Mouse (Mus musculus) layer of hippocampus, postnatal 36 days (tissue): ENCODE results near the gene Kcnmb4. TPM values are rescaled to one million over a fixed set of nuclear protein-coding genes. Genes with fewer than 3 reads are reported as not detected.

Source experiments
- DNase-seq, 2 experiments: peaks; one replicate each; pipeline ENCODE4 v3.0.0; 2022
- total RNA-seq, 2 experiments: library from RNA; stranded (reverse); gene quantifications; 2 replicates each; pipeline ENCODE4 v1.2.3; 2021

Kcnmb4 gene
- total RNA-seq, 2 experiments from 2014 or later = 71.8 to 74.6 TPM

DNA sequence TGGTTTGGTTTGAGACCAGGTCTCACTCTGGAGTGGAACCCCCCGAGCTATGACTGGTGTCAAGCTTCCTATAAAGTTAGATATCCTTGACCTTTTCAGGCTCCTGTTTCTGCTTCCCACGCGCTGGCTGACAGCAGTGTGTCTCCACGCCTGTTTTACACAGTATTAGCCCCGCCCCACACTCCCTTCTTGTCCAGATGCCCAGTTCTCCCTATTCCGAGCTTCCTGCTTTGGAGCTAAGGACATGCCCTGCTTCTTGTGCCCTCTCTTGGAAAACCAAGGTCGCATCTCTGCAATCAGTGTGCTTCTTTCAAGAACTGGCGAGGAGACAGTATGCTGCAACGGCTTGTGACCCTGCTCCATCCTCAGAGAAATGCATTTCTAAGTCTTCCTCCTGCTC lies 23.1 kb downstream of the Kcnmb4 start:
- no peak for DNase-seq

DNA sequence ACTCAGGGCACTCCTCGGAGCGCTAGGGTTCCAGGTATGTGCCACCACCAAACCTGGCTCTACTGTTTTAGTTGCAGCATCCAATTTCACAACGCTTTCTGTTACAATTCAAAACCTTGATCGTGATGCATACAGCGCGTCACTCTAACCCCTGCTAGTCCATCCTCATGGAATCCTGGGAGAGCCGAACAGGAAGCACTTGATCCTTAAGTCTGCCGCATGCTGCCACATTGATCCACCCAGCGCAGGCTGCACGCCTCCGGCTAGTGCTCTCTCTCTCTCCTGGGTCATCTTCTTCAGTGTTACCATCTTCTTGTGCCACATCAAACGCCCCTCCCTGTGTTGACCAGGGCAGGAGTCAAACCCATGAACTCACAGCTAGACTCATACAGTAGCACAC lies 25.5 kb downstream of the Kcnmb4 start:
- no peak for DNase-seq

DNA sequence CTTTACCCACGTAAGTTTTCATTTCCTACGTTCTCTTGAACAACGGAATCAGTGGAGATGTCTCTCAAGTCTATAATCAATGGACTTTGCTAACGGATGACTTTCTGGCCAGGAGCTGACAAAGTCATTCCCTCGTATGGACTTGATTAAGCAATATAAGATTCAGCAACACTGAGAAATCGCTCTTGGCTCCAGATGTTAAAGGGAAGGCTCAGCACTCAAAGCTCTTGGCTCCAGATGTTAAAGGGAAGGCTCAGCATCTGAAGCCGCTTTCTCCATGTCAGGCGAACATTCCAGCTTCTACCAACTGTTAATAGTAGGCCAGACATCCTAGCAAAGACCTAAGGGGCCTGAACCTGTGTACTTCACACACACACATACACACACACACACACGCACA lies 26.5 kb downstream of the Kcnmb4 start:
- DNase-seq = no peak

DNA sequence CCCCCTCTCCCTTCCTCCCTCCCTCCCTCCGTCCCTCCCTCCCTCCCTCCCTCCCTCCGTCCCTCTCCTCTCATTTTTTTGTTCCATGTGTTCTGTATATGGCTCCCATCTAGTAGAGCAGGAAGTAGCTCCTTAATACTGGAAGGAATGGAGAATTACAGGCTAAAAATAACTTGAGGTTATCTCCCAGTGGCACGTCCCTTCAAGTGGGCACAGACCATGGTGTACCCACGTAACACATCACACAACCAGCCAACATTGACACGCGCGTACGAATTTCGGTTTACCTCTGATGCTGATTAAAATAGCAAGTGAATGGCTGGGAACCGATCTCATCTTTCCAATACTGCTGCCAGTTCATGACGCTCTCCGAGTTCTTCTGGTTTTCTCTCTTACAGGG lies 27.6 kb downstream of the Kcnmb4 start:
- DNase-seq = no peak

DNA sequence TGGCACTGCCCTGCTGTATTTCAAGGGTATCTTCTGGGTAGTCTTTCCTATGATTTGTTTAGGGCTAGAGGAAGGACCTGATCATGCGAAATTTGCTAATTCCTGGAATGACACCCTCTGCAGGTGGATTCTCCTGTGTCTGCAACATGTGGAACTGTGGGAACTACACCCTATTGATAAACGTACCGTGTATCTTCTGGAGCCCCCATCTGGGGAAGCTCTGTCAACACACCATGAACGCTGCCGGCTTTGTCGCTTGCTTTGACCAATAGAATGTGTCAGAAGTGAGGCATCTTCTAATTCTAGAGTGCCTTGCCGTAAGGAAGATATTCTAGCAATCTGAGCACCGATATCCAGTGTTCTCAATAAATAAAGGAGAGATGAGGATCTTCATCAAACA lies 28.9 kb downstream of the Kcnmb4 start:
- DNase-seq = no peak

DNA sequence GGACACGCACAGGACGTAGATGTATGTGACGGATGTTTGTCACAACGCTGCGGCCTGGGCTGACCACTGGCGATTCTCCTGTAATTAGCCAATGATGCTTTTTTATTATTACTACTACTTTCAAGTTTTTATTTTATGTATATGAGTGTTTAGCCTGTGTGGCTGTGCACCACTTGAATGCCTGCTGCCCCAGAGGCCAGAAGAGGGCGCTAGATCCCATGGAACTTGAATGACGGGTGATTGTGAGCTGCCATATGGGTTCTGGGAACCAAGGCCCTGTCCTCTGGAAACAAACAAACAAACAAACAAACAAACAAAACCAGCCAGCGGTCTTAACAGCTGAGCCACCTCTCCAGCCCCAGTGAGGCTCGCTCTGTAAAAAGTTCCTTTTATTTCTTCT lies 29.3 kb downstream of the Kcnmb4 start:
- no peak for DNase-seq

DNA sequence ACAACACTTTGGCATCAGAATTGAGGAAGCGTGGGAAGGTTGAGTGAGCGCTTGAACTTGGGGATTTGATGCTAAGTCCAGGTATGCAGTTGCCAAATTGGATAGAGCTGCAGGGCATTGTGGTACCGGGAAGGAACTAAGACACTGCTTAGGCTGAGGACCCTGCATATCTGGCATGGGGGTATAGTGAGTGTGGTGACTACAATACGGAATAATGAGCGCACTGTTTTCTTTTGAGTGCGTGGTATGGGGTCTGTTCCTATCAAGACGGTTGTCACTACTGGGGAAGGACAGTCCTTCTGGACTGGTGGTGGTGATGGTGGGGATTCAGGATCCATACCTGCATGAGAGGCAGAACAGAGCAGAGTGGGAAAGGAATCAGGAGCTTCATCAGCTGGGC lies 32.7 kb downstream of the Kcnmb4 start:
- no peak for DNase-seq

DNA sequence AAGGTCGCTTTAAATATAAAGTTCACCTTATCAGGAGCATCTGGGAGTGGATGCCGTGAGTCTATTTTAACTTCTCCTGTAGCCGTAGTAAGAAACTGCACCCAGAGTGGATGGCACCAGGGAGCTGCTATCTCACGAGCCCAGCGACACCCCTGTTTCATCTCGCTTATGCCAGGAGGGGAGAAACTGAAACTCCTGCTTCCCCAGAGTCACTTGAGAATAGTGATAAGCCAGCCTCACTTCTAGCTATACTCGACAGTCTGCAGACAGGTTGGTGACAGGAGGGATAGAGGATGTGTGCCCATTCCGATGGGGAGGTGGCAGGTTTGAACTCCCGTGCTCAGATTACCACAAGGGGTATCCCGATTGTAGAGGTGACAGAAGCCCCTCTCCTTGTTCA lies 33.6 kb downstream of the Kcnmb4 start:
- no peak for DNase-seq

DNA sequence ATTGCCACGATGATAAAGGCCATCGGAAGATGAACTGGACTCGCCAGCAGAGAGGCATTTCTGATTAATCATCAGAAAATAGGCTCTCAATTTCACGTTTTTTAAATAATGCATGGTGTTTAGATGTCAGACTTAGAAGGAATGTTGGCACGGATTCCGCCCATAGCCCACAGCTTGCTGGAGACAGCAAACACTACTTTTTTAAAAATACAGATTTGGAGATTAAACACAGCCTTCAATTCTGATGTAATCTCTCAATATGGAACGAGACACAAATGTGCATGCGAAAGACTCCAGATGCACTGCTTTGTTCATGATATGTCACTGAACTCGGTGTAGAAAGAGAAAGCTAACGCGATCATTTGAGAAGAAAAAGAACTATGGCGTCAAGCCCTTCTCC lies 38.2 kb downstream of the Kcnmb4 start:
- DNase-seq = peak in 1 of 2 experiments; percentile 22

DNA sequence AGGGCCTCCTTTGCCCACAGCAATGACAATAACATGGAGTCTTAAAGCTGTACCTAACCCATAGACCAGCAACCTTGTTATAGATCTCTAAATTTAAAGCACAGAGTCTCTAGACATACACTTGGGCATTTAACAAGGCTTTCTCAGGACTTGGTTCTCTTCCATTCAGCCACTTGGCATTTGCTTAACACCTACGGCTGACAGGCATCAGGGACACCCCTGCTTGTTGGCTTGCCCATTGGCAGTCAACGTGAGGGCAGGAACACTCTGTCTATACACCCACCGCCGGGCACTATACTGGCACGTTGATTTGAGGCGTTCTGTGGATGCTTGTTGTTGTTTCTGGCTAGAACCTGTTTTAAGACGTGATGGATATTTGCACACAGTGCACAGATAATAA lies 41.3 kb downstream of the Kcnmb4 start:
- DNase-seq = no peak

DNA sequence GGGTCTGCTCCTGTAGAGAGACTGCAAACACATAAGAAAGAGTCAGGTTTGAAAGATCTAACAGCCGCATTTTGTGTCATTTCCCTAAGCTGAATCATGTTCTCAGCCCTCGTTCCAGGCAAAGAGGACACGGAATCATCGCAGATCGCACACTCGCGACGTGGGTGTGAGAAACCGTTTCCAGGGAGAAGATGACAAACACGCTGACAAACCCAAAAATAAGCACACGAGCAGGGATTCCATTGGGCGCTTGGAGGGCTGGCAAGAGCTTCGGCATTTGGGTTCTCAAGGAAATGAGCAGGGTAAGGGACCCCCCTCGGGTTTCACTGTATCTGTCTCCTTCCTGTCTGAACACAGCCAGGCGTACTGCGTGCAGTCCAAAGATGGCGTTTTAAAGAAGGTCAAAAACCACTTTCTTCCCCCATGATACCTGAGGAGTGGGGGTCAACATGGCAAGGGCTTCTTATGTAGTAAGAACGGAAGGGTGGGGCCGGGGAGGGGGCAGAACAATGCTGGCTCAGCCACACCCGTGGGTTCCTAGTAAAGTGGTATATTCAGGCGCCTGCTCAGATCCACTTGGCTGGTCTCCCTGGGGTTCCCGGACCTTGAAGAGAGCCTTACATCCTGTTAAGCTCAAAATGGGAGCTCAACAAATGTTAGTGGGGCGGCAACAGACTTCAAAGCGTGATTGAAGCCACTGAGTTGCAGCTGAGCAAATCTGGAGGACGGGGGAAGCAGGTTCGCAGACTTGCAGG lies 45.5 kb downstream of the Kcnmb4 start:
- DNase-seq = peak; percentile 68 to 72

DNA sequence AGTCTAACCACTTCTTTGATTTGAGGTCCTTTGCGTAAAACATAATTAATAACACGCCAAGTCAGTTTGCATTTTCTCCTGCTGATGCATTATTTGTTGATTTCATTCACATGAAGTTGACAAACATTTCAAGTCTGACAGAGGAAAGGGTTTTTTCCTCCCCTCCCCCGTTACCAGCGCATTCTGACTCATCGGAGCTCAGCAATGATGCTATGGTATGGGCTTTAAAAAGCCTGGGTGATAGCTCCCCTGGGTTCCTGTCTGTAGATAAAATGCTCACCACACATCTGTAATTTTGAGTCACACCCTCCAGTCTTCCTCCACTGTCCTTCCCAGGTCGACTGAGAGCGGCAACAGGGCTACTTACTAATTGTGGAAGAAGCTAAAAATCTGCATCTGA lies 47.5 kb downstream of the Kcnmb4 start:
- no peak for DNase-seq

DNA sequence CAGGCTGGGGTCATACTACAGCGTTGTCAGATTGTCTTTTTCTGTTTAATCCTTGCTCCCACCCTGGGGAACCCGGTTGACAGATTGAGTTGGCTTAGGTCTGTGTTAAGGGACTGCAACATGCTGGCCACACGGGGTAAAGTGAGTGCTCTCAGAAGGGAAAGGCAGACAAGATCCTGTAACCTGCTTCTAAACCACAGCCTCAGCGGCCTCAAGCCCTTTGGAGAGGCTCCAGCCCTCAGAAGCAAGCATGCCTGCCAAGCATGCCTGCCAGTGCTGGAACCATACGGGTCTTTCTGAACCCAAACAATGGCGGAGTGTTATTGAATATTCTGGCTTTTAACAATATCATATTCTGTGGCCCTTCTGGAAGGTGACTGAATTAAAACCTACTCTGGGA lies 48.8 kb downstream of the Kcnmb4 start:
- no peak for DNase-seq

DNA sequence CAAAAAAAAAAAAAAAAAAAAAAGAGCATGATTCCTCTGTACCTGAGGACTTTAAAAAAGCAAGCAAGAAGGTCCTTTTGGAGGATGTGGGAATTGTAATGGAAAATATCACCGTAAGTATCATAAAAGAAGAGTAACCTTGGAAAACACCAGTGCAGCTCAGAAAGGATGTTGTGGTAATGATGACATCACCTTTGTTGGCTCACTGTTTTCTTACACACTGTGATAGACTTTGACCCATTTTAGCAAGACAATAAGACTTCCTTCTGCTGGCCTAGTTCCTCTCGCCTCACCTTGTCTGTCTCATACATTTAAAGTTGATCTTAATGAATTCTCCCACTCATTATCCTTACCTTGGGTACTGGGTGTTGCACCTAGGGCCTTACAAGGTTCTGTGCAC lies 51.1 kb downstream of the Kcnmb4 start:
- DNase-seq = no peak

DNA sequence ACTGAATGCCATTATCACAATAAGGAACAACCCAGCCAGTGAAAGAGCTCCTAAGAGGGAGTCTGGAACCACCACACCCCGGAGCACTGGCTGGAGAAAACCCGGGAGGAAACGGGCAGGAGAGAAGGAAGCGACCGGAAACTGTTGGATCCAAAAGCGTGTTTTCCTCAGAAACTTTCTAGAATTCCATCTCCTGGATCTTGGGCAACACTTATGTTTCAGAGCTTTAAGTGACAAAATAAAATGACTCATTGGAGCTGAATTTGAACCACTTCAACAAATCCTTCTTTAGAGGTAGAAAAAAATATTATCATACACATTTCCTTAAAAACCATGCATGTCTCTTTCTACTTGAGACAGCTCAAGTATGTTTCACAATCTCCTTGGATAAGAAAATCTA lies 52.7 kb downstream of the Kcnmb4 start:
- no peak for DNase-seq

DNA sequence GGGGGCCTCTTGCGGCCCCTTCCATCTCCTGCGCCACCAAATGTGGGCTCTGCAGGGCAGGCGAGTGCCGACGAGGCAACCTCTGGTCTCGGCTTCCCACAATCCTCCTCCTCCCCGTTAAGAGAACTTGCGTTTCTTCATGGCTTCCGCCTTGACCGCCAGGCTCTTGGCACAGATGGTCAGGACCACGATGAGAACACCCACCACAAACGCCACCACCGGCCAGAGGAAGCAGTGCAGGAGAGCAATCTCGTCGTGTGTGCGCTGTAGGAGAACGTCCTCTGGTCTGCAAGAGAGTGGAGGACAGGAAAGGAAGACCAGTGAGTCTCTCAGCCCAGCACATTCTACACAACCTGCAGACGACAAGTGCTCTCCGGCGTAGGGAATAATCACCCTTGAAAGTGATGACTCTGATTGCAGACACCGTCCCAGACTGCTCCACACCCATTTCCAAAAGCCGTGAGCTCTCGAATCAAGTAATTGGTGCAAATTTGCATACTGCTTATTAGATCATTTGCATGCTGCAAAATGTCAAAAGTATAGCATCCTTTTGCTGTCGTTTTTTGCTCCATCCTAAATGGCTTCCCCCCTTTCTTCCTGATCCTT lies 55.5 kb downstream of the Kcnmb4 start:
- no peak for DNase-seq

DNA sequence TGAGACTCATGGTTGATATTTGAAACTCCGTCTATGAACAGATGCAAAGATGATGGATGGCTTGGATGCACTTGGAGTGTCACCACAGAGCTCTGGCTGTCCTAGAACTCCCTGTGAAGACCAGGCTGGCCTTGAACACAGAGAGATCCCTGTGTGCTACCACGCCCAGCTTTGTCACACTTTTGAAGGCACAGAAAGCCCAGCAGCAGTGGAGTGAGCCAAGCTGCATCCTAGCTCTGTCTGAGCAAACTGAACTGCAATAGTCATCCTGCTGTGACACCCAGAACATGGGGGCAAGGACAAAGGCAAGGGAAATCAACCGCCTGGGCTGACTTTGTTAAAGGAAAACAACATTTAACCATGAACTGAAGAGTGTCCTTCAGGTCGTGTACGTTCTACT lies 57.0 kb downstream of the Kcnmb4 start:
- no peak for DNase-seq

DNA sequence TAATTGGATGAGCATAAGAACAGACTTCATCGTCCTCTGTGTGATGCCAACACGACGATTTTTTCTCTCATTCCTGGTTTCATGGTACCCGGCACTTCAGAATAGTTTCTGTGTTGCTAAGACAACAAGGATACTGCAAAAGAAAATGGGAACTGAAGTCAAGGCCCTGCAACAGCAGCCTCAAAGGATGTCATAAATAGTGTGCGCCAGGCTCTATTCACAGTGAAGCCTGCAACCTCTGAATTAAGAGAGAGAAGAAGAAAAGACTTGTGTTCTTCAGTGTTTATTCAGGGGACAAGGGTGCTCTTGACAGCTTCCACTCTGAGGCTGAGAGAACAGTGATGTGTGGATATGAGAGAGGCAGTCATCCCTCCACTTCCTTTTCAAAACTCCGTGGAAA lies 57.5 kb downstream of the Kcnmb4 start:
- no peak for DNase-seq

DNA sequence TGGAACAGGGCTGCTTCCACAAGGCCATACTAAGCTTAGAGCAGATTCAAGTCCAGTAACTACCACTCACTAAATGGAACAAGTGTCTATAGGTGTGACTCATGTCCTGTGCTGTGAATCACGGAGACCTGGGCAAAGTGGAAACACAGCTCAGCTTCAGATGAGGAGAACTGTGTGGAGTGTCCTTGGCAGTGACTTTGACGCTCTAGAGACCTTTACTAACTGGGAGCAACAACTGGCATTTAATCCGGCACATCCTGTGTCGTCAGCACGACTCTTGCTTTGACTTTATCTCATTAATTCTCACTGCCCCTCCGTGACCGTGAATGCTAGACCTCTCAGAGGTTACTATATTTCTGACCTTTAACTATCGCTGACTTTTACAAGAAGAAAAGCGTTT lies 62.9 kb downstream of the Kcnmb4 start:
- DNase-seq = no peak

DNA sequence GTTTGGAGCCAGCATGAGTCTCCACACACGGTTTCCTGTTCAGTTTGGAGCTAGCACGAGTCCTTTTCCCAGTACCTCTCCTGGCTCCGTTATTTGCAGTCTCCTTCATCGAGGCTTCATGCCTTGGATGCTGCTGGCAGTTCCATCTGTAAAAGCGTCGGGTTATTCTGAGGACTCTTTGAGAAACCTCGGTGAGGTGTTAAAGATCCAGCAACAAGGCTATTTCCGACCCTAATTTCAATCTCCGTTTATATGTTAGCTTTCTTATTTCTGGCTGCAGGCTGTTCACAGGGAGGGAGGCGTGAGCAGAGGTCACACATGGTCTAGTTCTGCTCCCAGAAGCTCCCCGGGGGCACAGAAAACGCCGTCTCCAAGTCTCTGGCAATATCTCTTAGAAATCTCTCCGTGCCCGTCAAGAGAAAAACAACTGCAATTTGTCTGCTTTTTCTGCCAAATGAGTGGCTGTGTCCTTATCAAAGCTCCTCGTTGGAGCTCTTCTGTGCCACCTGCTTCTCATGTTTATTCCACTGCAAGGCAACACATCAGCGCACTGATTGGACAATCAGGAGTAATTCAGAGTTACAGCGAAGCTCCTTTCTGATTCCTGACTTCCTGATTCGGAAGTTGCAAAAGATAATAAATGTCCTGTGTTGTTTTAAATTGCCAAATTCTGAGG lies 65.9 kb downstream of the Kcnmb4 start:
- no peak for DNase-seq

DNA sequence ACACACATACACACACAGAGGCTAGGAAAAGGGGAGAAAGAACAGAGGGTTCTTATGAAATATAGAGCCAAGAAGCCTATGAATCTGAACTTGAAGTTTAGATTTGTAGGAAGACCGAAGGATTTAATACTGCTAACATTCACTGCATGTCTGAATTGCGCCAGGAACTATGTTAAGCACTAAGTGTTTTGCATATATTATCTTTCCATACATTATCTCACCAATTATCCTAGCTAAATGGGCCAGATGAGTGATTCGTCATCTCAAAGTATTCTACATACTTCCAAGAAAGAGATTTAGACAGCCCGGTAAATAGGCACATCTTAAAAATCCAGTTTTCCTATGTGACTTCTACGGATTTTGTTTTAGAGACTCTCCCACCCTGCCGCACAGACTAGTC lies 68.7 kb downstream of the Kcnmb4 start:
- no peak for DNase-seq

DNA sequence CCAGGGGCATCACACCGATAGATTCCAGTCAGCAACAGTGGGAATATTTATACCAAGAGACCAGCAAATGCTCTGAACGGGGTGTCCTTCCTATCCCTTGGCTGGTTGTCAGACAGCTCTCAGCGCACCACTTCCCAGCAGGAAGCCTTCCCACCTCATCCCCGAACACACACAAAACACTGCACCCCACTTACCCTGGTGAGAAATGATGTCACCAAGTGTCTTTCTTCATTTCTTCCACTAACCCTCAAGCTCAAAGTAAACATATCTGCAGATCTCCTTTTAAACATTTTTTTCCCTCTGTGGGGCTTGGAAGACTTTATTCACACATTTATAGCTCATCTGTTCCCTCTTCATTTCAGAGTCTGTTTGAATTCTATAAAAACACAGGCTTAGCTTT lies 70.0 kb downstream of the Kcnmb4 start:
- peak in 1 of 2 experiments; percentile 25 for DNase-seq

DNA sequence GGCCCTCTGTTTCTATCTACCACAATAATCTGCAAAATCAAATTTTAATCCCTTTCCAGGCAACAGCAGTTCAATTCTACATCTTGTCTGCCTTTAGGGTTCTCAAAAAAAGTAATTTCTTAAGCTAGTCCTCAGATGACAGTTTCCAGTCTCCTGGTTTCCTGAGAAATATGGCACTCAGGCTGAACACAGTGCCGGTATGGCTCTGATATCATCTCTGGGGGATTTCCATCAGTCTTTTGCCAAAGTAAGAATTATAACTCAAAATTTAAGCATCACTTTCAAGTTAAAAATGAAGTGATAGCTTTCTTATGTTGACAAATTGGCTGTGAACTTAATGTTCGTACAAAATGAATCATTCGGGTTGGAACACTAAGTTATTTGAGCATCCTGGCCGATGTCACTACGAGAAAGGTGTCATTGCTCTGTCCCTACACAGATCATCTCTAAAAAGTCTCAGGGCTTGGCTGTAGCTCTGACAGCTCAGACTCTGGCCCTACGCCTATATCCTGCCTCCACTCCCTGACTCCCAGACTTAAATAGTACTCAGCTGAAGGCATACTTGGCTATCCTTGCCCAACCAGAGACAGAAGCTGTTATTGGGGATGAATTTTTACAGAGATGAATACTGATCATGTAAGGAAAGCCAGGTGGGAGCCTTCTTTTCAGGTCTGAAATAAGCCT lies 70.8 kb downstream of the Kcnmb4 start:
- no peak for DNase-seq
